ENCODE assay signal across 12 mouse cellular contexts in genomic region chr2:9890251-9890650, GRCm38 (mm10). TPM values are rescaled to one million over a fixed set of nuclear protein-coding genes. Genes with fewer than 3 reads are reported as not detected.
A peak's percentile ranks its signal among the peaks of the same experiment; 100 is the strongest.
DNase-seq lines count a peak whose midpoint lies in the region; ATAC-seq and TF ChIP-seq lines count a peak whose summit lies in the region.
"Had no signal": no experiment of that assay in that cellular context is flagged by ENCODE, and none has a peak within 500 bp of the region (broad histone marks: within the 10 kb centered on the region; RNA-seq: fewer than 3 reads in every experiment).

No protein-coding gene starts in this region.

- no peak overlapping the region for H3K27ac ChIP-seq in heart, postnatal 0 days (ENCODE audit: low read depth)
- no peak overlapping the region for H3K27ac ChIP-seq in neural tube, embryonic 11.5 days (ENCODE audit: low read depth, low read length)
- H3K27ac ChIP-seq in neural tube, embryonic 15.5 days (replicated peaks) = no peak overlapping the region
- H3K27ac ChIP-seq in liver, embryonic 15.5 days (replicated peaks) = no peak overlapping the region
- H3K27ac ChIP-seq: hindbrain, embryonic 15.5 days had no signal

- peaks cover 96% of the 10 kb centered on the region for H3K27me3 ChIP-seq in heart, postnatal 0 days (ENCODE audit: control insufficient read depth, insufficient read depth, low read length)
- peaks cover 92% of the 10 kb centered on the region for H3K27me3 ChIP-seq in neural tube, embryonic 11.5 days (ENCODE audit: control insufficient read depth, insufficient read depth, low read length)
- peaks cover 94% of the 10 kb centered on the region for H3K27me3 ChIP-seq in neural tube, embryonic 15.5 days (replicated peaks)
- peaks cover 97% of the 10 kb centered on the region for H3K27me3 ChIP-seq in liver, embryonic 15.5 days

- no peak overlapping the region for H3K4me2 ChIP-seq in heart, postnatal 0 days (ENCODE audit: low read depth, low read length)
- H3K4me2 ChIP-seq in neural tube, embryonic 11.5 days (ENCODE audit: low read depth) = no peak overlapping the region
- no peak overlapping the region for H3K4me2 ChIP-seq in neural tube, embryonic 15.5 days
- peak overlapping the region; percentile 62 for H3K4me2 ChIP-seq in liver, embryonic 15.5 days

- no peak overlapping the region for H3K9ac ChIP-seq in heart, postnatal 0 days (replicated peaks; ENCODE audit: low read depth, low read length)
- no peak overlapping the region for H3K9ac ChIP-seq in neural tube, embryonic 11.5 days (ENCODE audit: low read length)
- no peak overlapping the region for H3K9ac ChIP-seq in neural tube, embryonic 15.5 days (replicated peaks)
- no peak overlapping the region for H3K9ac ChIP-seq in liver, embryonic 15.5 days
- H3K9ac ChIP-seq: hindbrain, embryonic 15.5 days had no signal

- H3K36me3 ChIP-seq in heart, postnatal 0 days (replicated peaks; ENCODE audit: control insufficient read depth, insufficient read depth, low read length) = no peaks in the 10 kb centered on the region
- H3K36me3 ChIP-seq in neural tube, embryonic 11.5 days (ENCODE audit: control insufficient read depth, insufficient read depth, low read length) = no peaks in the 10 kb centered on the region
- H3K36me3 ChIP-seq in neural tube, embryonic 15.5 days = no peaks in the 10 kb centered on the region
- H3K36me3 ChIP-seq in liver, embryonic 15.5 days (replicated peaks) = no peaks in the 10 kb centered on the region
- H3K36me3 ChIP-seq: hindbrain, embryonic 15.5 days had no signal

- WGBS in heart, postnatal 0 days = 8% methylated on average over 8 of the region's 8 CpGs
- 6% methylated on average over 8 of the region's 8 CpGs for WGBS in neural tube, embryonic 11.5 days
- 3% methylated on average over 8 of the region's 8 CpGs for WGBS in neural tube, embryonic 15.5 days
- WGBS in liver, embryonic 15.5 days (ENCODE audit: insufficient replicate concordance) = 5% methylated on average over 8 of the region's 8 CpGs

- no peak for DNase-seq in heart, postnatal 0 days (ENCODE audit: low spot score)
- DNase-seq in heart, adult 11 months = no peak
- peak; percentile 10 for DNase-seq in neural tube, embryonic 11.5 days (ENCODE audit: low spot score)
- no peak for DNase-seq in adrenal gland, postnatal 10 days
- no peak for DNase-seq in left cerebral cortex, adult 18-20 months (ENCODE audit: low spot score in 2 of 2)
- DNase-seq: cerebellum, adult 9-11 months; lung, adult 18-20 months had no signal

- H3K9me3 ChIP-seq in heart, postnatal 0 days (replicated peaks; ENCODE audit: control insufficient read depth, low read length) = no peaks in the 10 kb centered on the region
- H3K9me3 ChIP-seq in neural tube, embryonic 11.5 days (ENCODE audit: control insufficient read depth, low read length) = no peaks in the 10 kb centered on the region
- H3K9me3 ChIP-seq in neural tube, embryonic 15.5 days (replicated peaks) = no peaks in the 10 kb centered on the region
- H3K9me3 ChIP-seq in liver, embryonic 15.5 days (replicated peaks) = no peaks in the 10 kb centered on the region
- H3K9me3 ChIP-seq: hindbrain, embryonic 15.5 days had no signal

- ATAC-seq in heart, postnatal 0 days (ENCODE audit: insufficient read depth, low read depth) = no peak
- no peak for ATAC-seq in neural tube, embryonic 11.5 days (ENCODE audit: insufficient read depth, low FRiP score, low TSS enrichment)
- ATAC-seq in neural tube, embryonic 15.5 days (ENCODE audit: low FRiP score) = no peak
- ATAC-seq in liver, embryonic 15.5 days (ENCODE audit: insufficient read depth) = no peak

- TF ChIP-seq CTCF in heart, postnatal 0 days (IDR thresholded peaks at IDR 0.05; ENCODE audit: low read depth) = no peak

- peak overlapping the region; percentile 32; the same call in 1 of the 2 replicates for H3K4me3 ChIP-seq in heart, postnatal 0 days (ENCODE audit: low read depth, low read length)
- H3K4me3 ChIP-seq in neural tube, embryonic 11.5 days (ENCODE audit: low read depth, low read length) = no peak overlapping the region
- H3K4me3 ChIP-seq in neural tube, embryonic 15.5 days (replicated peaks) = no peak overlapping the region
- no peak overlapping the region for H3K4me3 ChIP-seq in liver, embryonic 15.5 days (replicated peaks)

- TF ChIP-seq EP300 in heart, postnatal 0 days (IDR thresholded peaks at IDR 0.05; ENCODE audit: low read depth) = no peak

- H3K4me1 ChIP-seq in heart, postnatal 0 days (ENCODE audit: control insufficient read depth, insufficient read depth) = 0 out of 2 replicates have a peak, but pooled peaks cover 12% of the 10 kb centered on the region
- H3K4me1 ChIP-seq in neural tube, embryonic 11.5 days (ENCODE audit: control insufficient read depth, insufficient read depth, low read length) = no peaks in the 10 kb centered on the region
- H3K4me1 ChIP-seq in neural tube, embryonic 15.5 days = peaks cover 6% of the 10 kb centered on the region; the same call in 1 of the 2 replicates
- H3K4me1 ChIP-seq in liver, embryonic 15.5 days (replicated peaks) = peaks cover 14% of the 10 kb centered on the region; the same call in 1 of the 2 replicates

RNA-seq across cellular contexts. Expression of gene Gata3, which starts 0.4 kb away (rescaled TPM):
- 0.89 TPM in 1 of 2 replicates, not detected in the other for total RNA-seq in heart, postnatal 0 days (2014; rRNA removed; ENCODE audit: low replicate concordance)
- 0.83 and 0.93 TPM in 2 replicates for polyA plus RNA-seq in heart, postnatal 0 days (2015; fragmentation: Nextera tagmentation; extraction: Ambion mirVana)
- 8.6 and 9.1 TPM in 2 replicates for polyA plus RNA-seq in neural tube, embryonic 11.5 days (2014; fragmentation: Nextera tagmentation; extraction: Ambion mirVana)
- polyA plus RNA-seq in neural tube, embryonic 15.5 days (2015; fragmentation: Nextera tagmentation; extraction: Ambion mirVana) = 15.6 and 16.0 TPM in 2 replicates
- polyA plus RNA-seq in liver, embryonic 15.5 days (2015; fragmentation: Nextera tagmentation; extraction: Ambion mirVana) = 1.1 TPM in 2 replicates
- 10 to 100 TPM; 12.3 to 14.8 TPM for total RNA-seq in adrenal gland, postnatal 10 days (2021)
- not detected for total RNA-seq in left cerebral cortex, adult 18-20 months (2021)

RNA-seq across cellular contexts. Expression of gene 9230102O04Rik, which starts 0.9 kb away (rescaled TPM):
- total RNA-seq in heart, postnatal 0 days (2014; rRNA removed; ENCODE audit: low replicate concordance) = not detected in 2 replicates
- not detected in 2 replicates for polyA plus RNA-seq in heart, postnatal 0 days (2015; fragmentation: Nextera tagmentation; extraction: Ambion mirVana)
- not detected in 2 replicates for polyA plus RNA-seq in neural tube, embryonic 11.5 days (2014; fragmentation: Nextera tagmentation; extraction: Ambion mirVana)
- polyA plus RNA-seq in neural tube, embryonic 15.5 days (2015; fragmentation: Nextera tagmentation; extraction: Ambion mirVana) = 0.49 TPM in 1 of 2 replicates, not detected in the other
- polyA plus RNA-seq in liver, embryonic 15.5 days (2015; fragmentation: Nextera tagmentation; extraction: Ambion mirVana) = not detected in 2 replicates
- total RNA-seq in adrenal gland, postnatal 10 days (2021) = not detected
- not detected for total RNA-seq in left cerebral cortex, adult 18-20 months (2021)
- total RNA-seq: gastrocnemius, adult 18-20 months had no signal
- polyA plus RNA-seq: spleen, adult 2 months had no signal

RNA-seq across cellular contexts. Expression of gene 4930412O13Rik, which starts 9.2 kb away (rescaled TPM):
- not detected in 2 replicates for total RNA-seq in heart, postnatal 0 days (2014; rRNA removed; ENCODE audit: low replicate concordance)
- polyA plus RNA-seq in heart, postnatal 0 days (2015; fragmentation: Nextera tagmentation; extraction: Ambion mirVana) = not detected in 2 replicates
- polyA plus RNA-seq in neural tube, embryonic 11.5 days (2014; fragmentation: Nextera tagmentation; extraction: Ambion mirVana) = 0.41 TPM in 1 of 2 replicates, not detected in the other
- 0.23 TPM in 1 of 2 replicates, not detected in the other for polyA plus RNA-seq in neural tube, embryonic 15.5 days (2015; fragmentation: Nextera tagmentation; extraction: Ambion mirVana)
- 0.14 TPM in 1 of 2 replicates, not detected in the other for polyA plus RNA-seq in liver, embryonic 15.5 days (2015; fragmentation: Nextera tagmentation; extraction: Ambion mirVana)
- 1 to 10 TPM; 1.1 to 2.1 TPM for total RNA-seq in adrenal gland, postnatal 10 days (2021)
- total RNA-seq in left cerebral cortex, adult 18-20 months (2021) = not detected
- total RNA-seq: gastrocnemius, adult 18-20 months had no signal
- polyA plus RNA-seq: spleen, adult 2 months had no signal
